Mouse (Mus musculus) ES-Bruce4 (cell line): ENCODE results near the gene Gfap. TPM values are rescaled to one million over a fixed set of nuclear protein-coding genes. Genes with fewer than 3 reads are reported as not detected.

Experiments
- H3K27ac ChIP-seq: 2 replicates; pipeline ENCODE4 v1.5.1; 2012; ENCODE audit warnings: low read length, inconsistent platforms; ENCODE audit not compliant: insufficient read depth
- H3K27me3 ChIP-seq: 2 replicates; pipeline ENCODE4 v1.6.1; 2012; ENCODE audit warnings: mild to moderate bottlenecking, low read length, inconsistent platforms; ENCODE audit not compliant: control insufficient read depth, poor library complexity, insufficient read depth, severe bottlenecking
- H3K36me3 ChIP-seq: 2 replicates; pipeline ENCODE4 v1.6.1; 2012; ENCODE audit warnings: inconsistent platforms, mild to moderate bottlenecking, low read length, moderate library complexity; ENCODE audit not compliant: control insufficient read depth, poor library complexity, insufficient read depth, severe bottlenecking
- H3K4me1 ChIP-seq: one replicate; pipeline ENCODE4 v1.8.1; 2011; ENCODE audit warnings: low read length; ENCODE audit not compliant: control insufficient read depth, insufficient read depth
- H3K4me3 ChIP-seq: 2 replicates; pipeline ENCODE4 v1.5.1; 2011; ENCODE audit warnings: low read depth, mild to moderate bottlenecking, low read length
- H3K9ac ChIP-seq: 2 replicates; pipeline ENCODE4 v1.6.1; 2012; ENCODE audit warnings: low read depth, mild to moderate bottlenecking, inconsistent platforms; ENCODE audit not compliant: poor library complexity, severe bottlenecking
- H3K9me3 ChIP-seq: replicated peaks from 2 replicates; pipeline ENCODE4 v1.6.1; 2012; ENCODE audit warnings: mild to moderate bottlenecking, low read length, inconsistent platforms; ENCODE audit not compliant: control insufficient read depth, poor library complexity, insufficient read depth, severe bottlenecking
- CTCF ChIP-seq: IDR thresholded peaks from one replicate; pipeline ENCODE4 v1.8.1; 2011; ENCODE audit warnings: low read depth, low read length
- EP300 ChIP-seq: IDR thresholded peaks from 2 replicates; pipeline ENCODE4 v1.6.1; 2011; ENCODE audit warnings: low read depth, low read length; ENCODE audit not compliant: insufficient read depth
- POLR2A ChIP-seq: IDR thresholded peaks from one replicate; pipeline ENCODE4 v1.8.1; 2011; ENCODE audit warnings: low read length; ENCODE audit not compliant: insufficient read depth
- polyA plus RNA-seq: library from polyadenylated mRNA; stranded (reverse); fragments of >200 nt; gene quantifications from 2 replicates; pipeline ENCODE4 v1.2.4, GENCODE M21; 2011; ENCODE audit warnings: low read depth; ENCODE audit not compliant: missing spikeins, insufficient read depth, insufficient read length

Gfap gene
- polyA plus RNA-seq, 1 experiment = not detected

- TF ChIP-seq POLR2A = no peak
- no peak for TF ChIP-seq CTCF
- no peak for TF ChIP-seq EP300
These were observed 1.4 kb upstream of the Gfap start for GRCm38 (mm10) chr11:102902107-102902506.

DNA sequence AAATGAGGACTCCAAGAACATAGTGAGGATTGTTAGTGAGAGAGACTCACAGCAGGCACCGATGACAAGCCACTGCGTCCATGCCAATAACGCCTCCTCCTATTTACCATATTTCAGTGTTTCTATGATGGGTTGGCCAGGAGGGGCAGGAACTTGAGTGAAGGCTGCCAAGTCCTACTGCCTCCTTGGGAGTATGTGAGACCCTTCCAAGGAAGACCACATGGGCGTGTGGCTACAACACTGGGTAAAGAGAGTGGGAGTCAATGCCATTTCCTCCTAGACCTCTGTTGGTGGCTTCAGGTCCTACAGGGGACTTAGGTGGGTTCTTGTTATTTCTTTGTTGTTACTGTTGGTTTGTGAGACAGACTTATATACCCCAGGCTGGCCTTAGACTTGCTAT, 487 bp upstream of the Gfap start:
- H3K4me1 ChIP-seq = no peaks in the 10 kb centered on the region
- no peak overlapping the region for H3K27ac ChIP-seq
- H3K36me3 ChIP-seq = peaks cover 10% of the 10 kb centered on the region
- TF ChIP-seq EP300 (no peak), CTCF (no peak), POLR2A (no peak)
- H3K9me3 ChIP-seq = no peaks in the 10 kb centered on the region
- H3K4me3 ChIP-seq = no peak overlapping the region
- H3K27me3 ChIP-seq = no peaks in the 10 kb centered on the region
- no peak overlapping the region for H3K9ac ChIP-seq

More at GRCm38 (mm10) chr11:102902107-102902506, 1.4 kb upstream of the Gfap start:
- H3K9ac ChIP-seq = no peak overlapping the region
- no peak overlapping the region for H3K4me3 ChIP-seq
- no peaks in the 10 kb centered on the region for H3K9me3 ChIP-seq
- no peak overlapping the region for H3K27ac ChIP-seq
- no peaks in the 10 kb centered on the region for H3K27me3 ChIP-seq
- no peaks in the 10 kb centered on the region for H3K4me1 ChIP-seq
- peaks cover 14% of the 10 kb centered on the region for H3K36me3 ChIP-seq

DNA sequence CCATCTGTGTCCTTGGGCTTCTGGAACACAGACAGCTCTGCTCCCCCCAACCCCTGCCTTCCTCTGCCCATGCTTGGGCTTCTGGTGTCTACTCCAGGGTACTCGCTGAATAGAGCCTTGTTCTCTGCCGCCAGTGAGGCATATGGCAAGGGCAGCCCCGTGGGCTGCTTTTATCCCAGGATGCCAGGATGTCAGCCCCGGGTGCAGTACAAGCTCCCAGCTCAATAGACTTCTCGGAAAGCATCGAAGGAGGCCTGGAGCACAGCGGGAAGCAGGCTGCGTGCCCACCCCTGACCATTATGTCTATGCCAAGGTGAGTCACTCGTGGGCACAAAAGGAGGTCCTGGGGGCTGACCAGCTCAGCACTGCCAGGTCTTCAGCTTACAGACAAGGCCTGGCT, 2.3 kb downstream of the Gfap start:
- Histone ChIP-seq H3K27ac (no peak overlapping the region), H3K27me3 (no peaks in the 10 kb centered on the region), H3K9ac (no peak overlapping the region), H3K4me1 (no peaks in the 10 kb centered on the region), H3K36me3 (no peaks in the 10 kb centered on the region), H3K4me3 (no peak overlapping the region), H3K9me3 (no peaks in the 10 kb centered on the region)
- no peak for TF ChIP-seq EP300
- no peak for TF ChIP-seq POLR2A
- TF ChIP-seq CTCF = no peak

DNA sequence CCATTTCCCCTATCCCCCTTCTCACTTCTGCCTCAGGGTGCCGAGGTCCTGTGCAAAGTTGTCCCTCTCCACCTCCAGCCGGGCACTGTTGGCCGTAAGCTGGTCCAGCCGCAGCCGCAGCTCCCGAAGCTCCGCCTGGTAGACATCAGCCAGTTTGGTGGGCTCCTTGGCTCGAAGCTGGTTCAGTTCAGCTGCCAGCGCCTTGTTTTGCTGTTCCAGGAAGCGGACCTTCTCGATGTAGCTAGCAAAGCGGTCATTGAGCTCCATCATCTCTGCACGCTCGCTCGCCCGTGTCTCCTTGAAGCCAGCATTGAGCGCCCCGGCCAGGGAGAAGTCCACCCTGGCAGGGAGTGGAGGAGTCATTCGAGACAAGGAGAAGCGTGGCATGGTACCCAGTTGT, 4.1 kb downstream of the Gfap start:
- no peaks in the 10 kb centered on the region for H3K27me3 ChIP-seq
- H3K4me3 ChIP-seq = peak overlapping the region; percentile 64
- H3K36me3 ChIP-seq = no peaks in the 10 kb centered on the region
- H3K27ac ChIP-seq = no peak overlapping the region
- H3K4me1 ChIP-seq = no peaks in the 10 kb centered on the region
- H3K9ac ChIP-seq = peak overlapping the region; percentile 47
- H3K9me3 ChIP-seq = no peaks in the 10 kb centered on the region
- no peak for TF ChIP-seq CTCF
- TF ChIP-seq POLR2A = no peak
- TF ChIP-seq EP300 = no peak

DNA sequence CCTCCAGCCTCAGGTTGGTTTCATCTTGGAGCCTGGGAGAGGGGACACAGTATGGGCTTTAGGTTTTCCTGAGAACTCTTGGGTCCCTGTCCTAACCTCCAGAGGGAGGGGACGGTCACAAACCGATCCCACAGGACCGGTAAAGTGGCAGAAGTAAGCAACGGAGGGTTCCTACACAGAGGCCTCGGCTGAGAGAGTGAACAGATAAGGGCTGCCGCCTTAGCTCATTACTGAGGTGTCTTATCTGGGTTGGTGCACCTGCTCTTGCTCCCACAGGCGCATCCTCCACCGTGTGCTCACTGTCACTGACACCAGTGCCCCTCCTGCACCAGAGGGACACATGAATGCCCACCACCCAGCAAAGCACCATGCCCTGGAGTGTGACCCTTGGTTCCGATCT, 4.9 kb downstream of the Gfap start:
- H3K9ac ChIP-seq = no peak overlapping the region
- no peak overlapping the region for H3K4me3 ChIP-seq
- TF ChIP-seq CTCF (no peak), EP300 (no peak), POLR2A (no peak)
- no peaks in the 10 kb centered on the region for H3K9me3 ChIP-seq
- no peaks in the 10 kb centered on the region for H3K36me3 ChIP-seq
- H3K27ac ChIP-seq = no peak overlapping the region
- H3K4me1 ChIP-seq = no peaks in the 10 kb centered on the region
- H3K27me3 ChIP-seq = no peaks in the 10 kb centered on the region

GRCm38 (mm10) chr11:102894716-102895115, 6.0 kb downstream of the Gfap start:
- Histone ChIP-seq H3K27me3 (no peaks in the 10 kb centered on the region), H3K36me3 (no peaks in the 10 kb centered on the region), H3K4me1 (no peaks in the 10 kb centered on the region)

DNA sequence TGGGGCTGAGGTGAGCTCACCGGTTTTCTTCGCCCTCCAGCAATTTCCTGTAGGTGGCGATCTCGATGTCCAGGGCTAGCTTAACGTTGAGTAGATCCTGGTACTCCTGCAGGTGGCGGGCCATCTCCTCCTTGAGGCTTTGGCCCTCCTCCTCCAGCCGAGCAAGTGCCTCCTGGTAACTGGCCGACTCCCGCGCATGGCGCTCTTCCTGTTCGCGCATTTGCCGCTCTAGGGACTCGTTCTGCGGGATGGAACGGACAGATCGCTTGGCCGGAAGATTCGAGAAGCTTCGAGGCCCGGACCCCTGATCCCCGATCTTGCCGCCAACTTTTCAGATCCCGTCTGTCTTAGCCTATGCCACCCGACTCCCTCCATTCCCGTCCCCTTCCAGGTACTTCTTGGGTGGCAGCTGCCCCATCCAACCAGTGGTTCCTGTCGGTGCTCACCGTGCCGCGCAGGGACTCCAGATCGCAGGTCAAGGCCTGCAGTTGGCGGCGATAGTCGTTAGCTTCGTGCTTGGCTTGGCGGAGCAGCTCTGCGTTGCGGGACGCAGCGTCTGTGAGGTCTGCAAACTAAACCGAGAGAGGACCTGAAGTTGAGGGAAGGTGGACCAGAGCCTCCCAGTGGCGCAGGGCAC, 7.6 kb downstream of the Gfap start:
- Histone ChIP-seq H3K9me3 (no peaks in the 10 kb centered on the region), H3K4me3 (peak overlapping the region; percentile 38), H3K36me3 (no peaks in the 10 kb centered on the region), H3K9ac (peak overlapping the region; percentile 22), H3K27ac (no peak overlapping the region), H3K4me1 (no peaks in the 10 kb centered on the region), H3K27me3 (no peaks in the 10 kb centered on the region)
- TF ChIP-seq POLR2A = no peak
- TF ChIP-seq CTCF = peak; percentile 98
- 0 out of 2 replicates have a peak, but pooled peaks have one; percentile 25 for TF ChIP-seq EP300

More at GRCm38 (mm10) chr11:102894716-102895115, 6.0 kb downstream of the Gfap start:
- no peaks in the 10 kb centered on the region for H3K9me3 ChIP-seq
- H3K9ac ChIP-seq = no peak overlapping the region
- no peak overlapping the region for H3K4me3 ChIP-seq
- no peak overlapping the region for H3K27ac ChIP-seq
- no peak for TF ChIP-seq POLR2A
- no peak for TF ChIP-seq EP300
- no peak for TF ChIP-seq CTCF
